Mouse (Mus musculus): Measurements from ENCODE around the gene Hs6st3.

Hs6st3 gene

DNA sequence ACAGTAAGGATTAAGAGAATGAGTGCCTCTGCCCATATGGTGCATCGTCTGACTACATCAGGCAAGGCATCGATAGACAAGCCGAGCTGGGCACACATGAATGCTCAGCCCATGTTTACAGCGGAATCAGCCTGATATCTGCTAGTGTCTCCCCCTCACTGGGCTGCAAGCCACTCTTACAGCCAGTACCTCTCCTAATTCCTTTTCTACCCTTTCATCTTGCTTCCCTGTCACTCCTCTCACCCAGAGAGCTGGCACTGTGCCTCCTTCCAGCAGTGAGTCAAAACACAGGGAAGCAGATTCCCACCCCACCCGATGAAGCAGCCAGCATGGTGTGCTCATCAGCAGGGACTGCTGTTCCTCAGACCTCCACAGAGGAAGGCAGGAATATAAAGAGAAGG, 527.6 kb downstream of the Hs6st3 start:
- DNase-seq = no peak

DNA sequence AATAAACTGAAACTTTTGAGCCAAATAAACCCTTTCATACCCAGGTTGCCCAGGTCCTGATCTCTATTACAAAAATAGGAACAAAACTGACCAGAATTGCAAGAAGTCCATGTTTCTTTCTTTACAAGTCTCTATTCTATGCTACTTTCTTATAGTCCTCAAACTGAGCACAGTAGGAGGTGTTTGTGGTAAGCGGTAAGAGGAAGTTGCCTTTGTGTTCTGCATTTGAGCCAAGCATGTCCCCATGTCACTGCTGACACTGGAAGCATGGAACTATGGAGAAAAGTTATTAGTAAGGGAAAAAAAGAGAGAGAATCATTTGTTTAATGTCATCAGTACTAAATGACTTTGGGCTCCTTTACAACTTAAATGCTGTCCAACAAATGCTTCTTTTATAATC, 529.3 kb downstream of the Hs6st3 start:
- no peak for DNase-seq

DNA sequence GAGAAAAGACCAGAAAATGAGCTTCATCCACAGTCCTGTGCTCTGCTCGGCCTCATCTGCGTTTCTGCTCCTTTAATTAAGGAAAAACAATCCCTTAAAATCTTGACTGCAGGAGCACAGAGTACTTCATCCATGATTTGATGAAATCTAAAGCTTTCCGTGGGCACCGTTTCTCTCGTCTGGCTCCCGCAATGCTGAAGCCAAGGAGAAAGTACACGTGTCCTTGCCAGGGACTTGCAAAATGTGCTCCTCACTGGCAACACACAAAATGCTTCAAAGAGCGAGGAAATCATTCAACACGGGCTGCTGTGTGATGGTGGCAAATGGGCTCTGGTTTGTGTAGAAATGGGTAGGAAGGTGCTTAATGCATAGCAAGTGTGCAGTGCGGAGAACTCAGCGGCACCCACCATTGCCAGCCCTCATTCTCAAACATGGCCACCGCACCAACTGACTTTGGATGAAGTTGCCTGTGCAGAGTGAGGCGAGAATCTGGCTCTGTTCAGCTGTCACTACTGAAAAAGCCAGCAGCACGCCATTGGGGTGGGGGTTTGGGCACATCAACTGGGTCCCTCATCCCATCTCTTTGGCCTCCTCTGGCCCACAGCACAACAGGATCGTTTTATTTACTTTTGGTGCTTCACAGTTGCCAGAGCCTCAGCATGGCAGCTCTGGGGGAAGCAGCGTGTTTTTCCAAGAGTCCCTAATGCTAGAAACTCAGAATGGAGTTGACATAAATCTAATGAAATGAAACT, 532.9 kb downstream of the Hs6st3 start:
- no peak for DNase-seq

DNA sequence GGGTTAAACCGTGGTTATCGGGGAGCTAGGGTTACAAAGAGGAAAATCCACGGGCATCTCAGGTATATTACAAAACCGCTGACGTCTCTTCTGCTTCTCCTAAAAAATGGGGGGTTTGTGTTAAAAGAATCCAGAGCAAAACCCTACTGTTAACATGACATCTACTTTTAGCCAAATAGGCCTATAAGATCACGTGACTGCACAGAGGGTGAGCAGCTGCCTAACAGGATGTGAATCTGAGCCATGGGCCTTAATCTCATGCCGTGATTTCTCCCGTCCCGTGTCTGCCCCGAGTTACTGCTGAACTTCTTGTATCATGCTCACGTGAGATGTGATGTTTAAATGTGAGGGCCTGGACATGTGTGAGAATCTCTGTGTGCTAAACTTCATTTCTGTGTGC, 540.4 kb downstream of the Hs6st3 start:
- DNase-seq = no peak

DNA sequence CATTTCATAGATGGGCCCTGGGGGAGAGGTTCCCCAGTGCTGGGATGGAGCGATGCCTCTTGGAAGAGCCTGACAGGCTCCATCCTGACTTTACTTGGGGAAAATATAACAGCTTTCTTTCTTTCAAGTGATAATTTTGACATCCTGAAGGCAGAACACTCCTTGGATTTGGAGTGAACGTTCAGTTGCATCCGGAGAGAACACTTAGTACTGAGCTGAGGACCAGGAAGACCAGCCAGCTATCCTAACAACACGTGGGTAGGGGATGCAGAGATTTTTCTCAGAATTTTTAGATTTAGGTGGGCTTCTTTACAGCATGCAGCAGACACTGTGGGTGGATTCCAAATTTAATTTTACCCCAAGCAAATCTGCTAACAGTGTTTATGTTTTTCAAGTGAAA, 541.9 kb downstream of the Hs6st3 start:
- no peak for DNase-seq

DNA sequence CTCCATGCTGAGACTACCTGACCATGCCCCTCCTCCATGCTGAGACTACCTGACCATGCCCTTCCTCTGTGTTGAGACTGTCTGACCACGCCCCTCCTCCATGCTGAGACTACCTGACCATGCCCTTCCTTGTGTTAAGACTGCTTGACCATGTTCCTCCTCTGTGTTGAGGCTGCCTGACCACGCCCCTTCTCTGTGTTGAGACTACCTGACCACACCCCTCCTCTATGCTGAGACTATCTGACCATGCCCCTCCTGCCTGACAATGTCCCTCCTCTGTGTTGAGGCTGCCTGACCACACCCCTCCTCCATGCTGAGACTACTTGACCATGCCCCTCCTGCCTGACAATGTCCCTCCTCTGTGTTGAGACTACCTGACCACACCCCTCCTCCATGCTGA, 549.7 kb downstream of the Hs6st3 start:
- DNase-seq = no peak

DNA sequence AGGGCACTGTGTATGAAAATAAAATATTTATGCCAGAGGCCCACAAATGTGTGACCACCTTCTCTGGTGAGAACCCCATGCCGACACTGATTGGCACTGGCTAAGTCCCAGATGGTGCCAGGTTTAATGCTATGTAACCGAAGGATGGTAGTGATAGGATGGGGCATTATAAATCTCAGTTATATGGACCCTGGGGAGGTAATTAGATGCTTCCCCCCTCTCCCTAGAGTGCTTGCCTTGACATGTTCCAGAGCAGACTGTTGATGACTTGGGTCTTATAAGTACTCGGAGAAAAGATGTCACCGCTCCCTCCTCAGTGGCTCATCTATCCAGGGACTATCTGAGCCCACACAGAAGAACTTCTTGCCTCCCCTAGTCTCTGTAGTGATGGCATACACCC, 561.8 kb downstream of the Hs6st3 start:
- DNase-seq = no peak

DNA sequence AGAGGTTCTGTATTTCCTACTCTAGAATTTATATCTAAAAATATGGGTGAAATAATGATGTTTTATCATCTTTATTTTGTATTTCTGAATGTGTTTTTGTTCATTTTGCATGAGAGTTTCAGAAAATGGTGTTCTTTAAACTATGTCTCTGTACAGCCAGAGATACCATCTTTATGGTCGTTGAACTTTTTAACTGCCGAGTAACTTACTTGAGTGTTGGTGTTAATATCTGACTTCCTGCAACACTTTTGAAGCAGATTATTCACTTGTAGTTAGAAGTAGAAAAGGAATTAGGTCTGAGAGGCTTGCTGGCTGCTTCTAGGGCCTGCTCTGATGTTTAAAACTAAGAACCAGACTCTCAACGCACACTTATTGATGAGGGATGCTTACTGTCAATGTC, 576.6 kb downstream of the Hs6st3 start:
- no peak for DNase-seq

DNA sequence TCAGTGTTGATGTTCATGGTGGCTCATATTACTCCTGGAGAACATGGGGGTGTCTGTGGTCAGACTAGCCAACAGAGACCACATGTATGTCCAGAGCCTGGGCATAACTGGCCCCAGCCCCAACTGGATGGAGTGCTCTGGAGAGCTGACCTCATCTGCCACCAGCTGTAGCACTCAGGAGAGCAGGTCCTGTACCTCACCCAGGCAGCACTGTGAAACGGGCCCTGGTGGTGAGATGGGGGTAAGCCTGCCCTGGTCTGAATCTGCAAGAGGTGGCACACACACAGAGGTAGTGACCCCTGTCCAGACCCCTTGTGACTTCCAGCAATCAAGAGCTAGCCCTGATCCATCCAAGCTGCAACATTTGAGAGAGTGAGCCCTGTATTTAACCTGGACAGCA, 579.2 kb downstream of the Hs6st3 start:
- DNase-seq = no peak

DNA sequence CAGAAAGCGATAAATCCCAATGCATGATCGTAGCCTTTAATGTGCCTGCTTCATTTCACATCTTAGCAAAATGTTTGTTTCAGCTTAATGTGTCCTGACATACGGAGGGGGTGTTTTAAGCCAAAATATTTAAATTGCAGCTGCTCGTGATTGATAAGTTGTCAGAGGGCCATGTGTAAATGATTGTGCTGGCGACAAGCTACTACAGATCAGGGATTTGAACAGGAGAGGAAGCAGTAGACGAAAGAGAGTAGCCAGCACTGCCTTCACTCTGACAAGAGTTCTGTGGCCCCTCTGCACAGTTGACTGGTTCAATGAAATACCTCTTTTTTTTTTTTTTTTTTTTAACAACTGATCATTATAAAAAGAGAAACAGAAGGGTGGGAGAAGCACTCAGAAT, 587.0 kb downstream of the Hs6st3 start:
- no peak for DNase-seq

DNA sequence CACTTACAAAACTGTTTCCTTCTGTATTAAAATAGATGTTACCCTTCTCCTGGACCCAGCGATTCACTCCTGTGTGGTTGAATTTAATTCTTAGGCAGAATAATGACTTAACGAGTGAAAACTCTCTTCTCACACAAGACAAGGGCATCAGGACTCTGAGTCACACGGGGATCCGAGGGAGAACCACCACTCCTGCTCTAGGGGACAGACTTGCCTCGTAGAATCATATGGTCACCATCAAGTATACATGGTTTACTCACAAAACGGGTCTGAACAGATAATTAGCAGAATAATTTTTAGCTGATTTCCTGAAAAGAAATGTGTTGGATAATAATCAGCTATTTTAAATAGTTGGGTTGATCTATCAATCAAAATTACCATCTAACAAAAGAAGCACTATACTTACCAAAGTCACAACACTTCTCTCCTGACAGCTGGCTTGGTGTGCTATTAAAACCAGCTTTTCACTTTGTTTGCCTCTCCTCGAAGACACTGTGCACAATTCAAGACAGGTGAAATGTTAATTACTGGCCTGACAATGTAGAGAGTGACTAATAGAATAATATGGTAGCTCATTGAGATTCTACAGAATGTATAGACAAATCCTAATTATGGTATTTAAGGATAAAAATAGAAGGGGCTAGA, 593.4 kb downstream of the Hs6st3 start:
- no peak for DNase-seq

DNA sequence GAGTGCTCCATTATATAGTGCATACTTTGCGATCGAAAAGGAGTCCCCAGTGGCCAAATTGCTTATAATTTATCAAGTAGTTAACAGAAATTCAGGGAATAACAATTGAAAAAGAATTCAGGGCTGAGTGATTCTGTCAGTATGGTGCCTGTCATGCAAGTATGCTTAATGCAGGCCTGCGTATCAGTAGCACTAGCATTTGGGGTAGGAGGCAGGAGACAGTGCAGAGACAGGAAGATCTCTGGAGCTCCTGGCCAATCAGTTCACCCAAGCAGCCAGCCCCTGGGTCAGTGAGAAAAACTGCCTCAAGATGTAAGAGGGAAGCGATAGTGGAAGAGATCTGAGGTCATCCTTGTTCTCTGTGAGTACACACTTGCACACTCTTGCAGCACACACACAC, 594.1 kb downstream of the Hs6st3 start:
- DNase-seq = no peak

DNA sequence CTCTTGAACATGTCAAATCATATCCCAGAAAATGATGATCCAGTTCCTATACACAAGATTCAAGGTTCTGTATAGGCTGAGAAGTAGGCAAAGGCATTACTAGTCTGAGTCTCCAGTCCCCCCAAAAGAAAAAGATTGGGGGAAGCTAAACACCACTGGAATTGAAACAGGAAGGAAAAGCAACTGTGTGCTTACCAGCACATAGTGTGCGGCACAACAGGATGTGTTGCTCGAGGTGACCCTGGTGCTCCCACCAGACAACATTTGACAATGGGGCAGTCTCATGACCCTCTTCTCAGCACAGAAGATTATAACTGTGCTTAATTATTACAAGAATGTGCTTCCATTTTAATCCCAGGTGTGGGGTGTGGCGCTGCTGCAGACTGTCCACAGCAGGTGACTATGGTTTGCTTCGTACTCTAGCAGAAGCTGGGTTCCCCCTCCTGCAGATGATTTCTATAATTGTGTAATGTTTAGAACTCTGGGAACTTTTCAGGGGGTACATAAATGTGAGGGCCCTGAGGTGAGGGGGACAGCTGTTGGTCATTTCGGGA, 599.3 kb downstream of the Hs6st3 start:
- DNase-seq = no peak

DNA sequence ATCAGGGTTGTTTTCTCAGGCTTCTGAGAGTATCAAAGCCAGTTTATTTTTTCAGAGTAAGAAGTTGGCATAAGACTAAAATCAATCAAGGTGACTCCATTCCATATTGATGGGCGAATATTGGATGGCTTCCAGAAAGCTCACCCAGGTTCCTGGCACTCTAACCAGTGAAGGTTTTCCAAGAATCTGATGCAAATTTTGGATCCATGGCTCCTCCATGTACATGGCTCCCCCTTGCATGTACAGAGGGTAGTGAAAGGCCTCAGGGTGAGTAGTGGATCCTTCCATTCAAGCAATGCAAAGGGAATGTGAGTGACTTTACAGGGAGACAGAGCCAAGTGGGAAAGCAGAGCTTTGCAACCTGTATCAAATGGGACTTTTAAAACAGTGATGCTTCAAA, 603.6 kb downstream of the Hs6st3 start:
- no peak for DNase-seq

DNA sequence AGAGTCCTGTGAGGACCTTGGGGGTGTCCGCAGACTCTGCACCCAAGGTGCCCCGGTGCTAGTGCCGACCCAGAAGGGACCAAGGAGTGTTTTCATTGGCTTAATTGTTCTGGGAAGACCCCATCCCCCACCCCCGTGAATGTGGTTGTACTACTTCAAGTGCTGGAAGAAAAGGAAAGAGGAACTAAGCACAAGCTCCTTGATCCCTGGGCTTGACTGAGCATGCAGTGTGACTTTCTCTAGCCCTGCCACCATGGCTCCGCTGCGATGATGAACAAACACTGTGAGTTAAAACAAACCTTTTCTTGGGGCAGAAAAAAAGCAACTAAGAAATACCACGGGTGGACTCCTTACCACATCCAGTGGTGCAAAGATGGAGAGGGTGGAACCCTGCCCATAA, 623.2 kb downstream of the Hs6st3 start:
- DNase-seq = no peak

DNA sequence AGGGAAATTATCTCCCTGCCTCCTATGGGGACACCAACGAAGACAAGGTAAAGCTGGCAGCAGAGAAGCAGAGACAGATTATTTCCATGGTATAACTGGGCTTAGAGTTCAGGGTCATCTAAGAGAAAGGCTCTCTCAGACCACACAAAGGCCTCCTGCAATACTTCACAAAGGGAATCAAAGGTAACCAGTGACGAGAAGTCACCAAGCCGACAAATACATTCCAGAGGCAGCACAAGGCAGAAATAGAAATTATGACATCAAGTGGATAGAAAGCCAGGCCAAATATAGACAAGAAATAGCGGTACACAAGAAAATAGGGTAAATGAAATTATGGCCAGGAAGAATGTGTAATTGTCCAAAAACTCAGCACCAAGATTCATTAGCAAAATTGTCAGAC, 633.9 kb downstream of the Hs6st3 start:
- no peak for DNase-seq

DNA sequence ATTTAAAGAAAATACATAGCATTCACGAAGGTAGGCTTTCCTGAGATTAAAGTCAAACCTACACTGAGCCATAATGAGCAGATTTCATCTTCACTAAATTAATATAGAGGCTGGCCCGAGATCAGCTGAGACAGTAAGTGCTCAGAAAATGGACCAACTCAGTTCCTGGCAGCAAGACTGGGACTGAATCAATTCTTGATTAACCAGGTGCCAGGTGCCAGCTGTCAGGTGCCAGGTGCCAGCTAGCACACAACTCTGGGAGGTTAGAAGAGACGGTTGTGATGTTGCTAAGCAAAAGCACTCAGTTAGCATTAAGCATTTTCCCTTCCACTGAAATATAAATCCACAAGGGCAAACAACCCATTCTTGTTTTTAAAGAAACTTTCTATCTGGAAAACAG, 638.1 kb downstream of the Hs6st3 start:
- DNase-seq = no peak

DNA sequence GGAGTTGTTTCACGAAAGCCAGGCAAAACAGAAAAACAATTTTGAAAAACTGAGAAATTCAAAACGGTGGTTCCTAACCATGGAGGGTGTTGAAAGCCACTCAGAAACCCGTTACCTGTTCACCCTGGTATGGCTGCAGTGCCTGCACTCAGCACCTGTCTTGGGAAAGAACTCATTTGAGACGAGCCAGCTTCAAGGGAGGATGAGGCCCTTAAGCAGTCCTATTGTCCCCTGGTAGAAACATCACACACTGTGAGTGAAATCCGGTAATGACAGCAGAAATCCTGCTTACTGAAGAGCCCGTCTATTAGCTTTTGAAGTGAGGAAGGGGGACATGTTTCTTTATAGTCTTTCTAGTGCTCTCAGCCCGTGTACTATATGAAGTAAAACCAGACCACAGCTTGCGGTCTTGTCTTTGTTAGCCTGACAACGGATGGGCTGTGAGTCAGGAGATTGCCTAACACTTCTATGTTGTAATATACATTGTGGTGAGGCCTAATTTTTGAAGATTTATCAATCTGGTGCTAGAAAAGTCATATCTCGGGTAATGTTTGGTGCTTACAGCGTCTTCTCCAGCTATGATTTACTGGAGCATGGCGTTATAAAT, 641.9 kb downstream of the Hs6st3 start:
- no peak for DNase-seq

DNA sequence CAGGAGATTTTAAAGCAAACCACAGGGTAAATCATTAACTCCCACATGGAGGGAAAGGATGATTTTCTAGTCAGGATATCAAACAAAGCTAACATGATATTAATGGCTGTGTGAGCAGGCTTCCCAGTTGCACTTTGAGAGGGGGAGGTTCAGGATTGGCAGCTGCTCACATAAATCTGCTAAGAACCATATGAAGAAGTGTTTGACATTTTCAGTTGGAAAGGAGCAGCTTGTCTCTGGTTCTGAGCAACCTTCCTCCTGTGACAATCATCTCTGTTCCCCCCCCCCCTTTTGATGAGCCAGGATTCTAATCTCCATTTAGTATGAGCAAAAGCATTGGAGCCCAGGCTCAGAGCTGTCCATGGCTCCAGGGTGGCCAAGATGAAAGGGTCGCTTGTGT, 643.0 kb downstream of the Hs6st3 start:
- DNase-seq = no peak

DNA sequence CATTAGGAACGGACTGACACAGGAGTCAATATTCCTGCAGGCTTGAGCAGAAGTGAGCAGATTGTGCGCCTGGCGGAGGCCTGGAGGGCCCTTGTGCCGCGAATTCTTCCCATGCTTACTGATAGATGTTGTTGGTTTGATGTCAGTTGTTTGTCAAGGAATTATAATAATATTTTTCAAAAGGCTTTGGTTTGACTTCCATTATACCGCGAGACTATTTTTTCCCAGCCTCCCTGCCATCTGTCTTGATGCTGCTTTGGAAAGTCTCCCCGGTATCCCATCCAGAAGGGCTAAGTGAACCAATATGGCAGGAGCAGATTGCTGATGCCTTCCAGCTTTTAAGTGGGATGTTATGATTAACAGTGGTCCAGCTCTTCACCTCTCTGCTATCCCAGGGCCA, 651.3 kb downstream of the Hs6st3 start:
- DNase-seq = no peak

DNA sequence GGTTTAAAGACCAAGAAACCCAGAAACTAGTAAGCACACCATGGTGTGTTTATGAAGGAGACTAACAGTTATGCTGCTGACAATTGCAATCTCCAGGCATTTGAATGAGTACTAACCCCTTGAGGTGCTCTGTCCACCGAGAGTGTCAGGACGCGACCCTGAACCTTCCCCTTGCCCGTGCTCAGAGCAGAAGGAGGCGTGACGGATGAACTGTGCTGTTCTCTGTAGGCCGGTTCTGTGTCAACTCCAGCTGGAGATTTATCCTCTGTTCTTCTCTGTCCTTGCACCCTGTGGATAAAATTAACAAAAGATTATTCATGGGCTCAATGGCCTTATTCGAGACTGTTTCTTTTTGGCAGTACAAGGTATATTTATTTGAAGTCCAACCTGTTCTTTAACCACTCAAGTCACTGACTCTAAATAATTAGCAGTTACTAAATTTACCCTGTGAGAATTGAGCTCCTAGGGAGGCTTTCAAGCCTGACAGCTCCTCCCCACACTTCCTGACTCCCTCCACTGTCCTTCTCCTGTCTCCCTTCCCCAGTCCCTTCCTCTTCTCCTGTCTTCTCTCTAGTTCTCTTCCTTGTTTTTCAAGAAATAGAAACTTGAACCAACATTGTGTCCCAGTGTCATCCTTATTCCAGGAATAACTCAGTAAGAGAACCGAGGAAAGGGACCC, 659.2 kb downstream of the Hs6st3 start:
- no peak for DNase-seq

DNA sequence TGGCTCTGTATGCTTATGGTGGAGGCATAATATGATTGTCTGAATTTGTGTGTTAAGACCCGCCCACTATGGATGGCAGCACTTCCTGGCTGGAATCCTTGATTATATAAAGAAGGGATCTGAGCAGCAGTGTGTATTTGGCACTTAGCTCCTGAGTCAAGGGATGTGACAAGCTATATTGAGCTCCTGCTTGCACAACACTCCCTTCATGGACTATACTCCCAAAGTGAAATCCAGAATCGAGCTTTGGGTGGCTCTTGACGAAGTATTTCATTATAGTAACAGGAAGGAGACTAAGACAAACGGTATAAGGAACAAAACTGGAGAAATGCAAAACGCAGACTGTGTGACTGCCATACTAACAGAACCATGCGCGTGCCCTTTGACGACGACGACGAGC, 660.4 kb downstream of the Hs6st3 start:
- DNase-seq = no peak

DNA sequence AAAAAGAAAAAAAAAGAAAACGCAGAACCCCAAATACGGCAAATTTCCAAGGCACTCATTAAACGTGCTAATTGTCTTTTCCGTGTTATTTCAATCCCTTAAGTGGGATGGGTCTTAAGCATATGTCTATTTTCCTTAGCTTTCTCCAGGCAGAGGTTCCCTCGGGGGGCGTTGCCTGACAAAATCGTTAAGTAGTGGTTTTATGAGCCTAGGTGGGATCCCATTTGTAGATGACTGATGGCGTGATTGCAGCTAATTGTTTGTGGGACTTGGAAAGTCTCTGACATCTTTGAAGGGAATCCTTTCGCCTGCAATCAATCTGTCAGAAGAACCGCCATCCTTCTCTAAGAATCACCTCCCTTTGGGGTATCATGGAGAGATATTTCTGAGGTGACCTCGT, 662.7 kb downstream of the Hs6st3 start:
- DNase-seq = no peak

DNA sequence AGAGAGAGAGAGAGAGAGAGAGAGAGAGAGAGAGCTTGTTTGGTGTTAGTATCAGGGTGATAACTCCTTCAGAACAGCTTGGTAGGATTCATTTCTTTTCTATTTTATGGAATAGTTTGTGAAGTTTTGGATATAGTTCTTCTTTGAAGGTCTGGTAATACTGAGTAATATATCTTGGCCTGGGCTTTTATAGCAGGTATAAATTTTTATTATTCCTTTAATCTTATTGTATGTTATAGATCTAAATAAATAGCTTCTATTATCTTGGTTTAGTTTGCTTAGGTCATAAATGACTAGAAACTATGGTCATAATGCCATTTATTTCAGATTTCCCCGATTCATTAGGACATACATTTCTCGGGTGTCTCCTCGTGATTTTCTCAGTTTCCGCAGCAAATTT, 675.8 kb downstream of the Hs6st3 start:
- DNase-seq = no peak
